Mouse (Mus musculus) stomach, postnatal 0 days (tissue): Measurements from ENCODE around the gene Lgals3bp. TPM values are rescaled to one million over a fixed set of nuclear protein-coding genes. Genes with fewer than 3 reads are reported as not detected.

Experiments
- ATAC-seq: fragments of 200-750 bp; cut with Nextera tagmentation; 2 replicates; pipeline ENCODE4 v1.8.0; 2017; ENCODE audit not compliant: low FRiP score, low TSS enrichment
- DNase-seq: peaks from one replicate; pipeline ENCODE4 v3.0.0-alpha.2; 2016; ENCODE audit warnings: low spot score
- H3K27ac ChIP-seq: fragments of 300-500 bp; sonication (generic); replicated peaks from 2 replicates; pipeline ENCODE4 v1.5.1; 2014; ENCODE audit warnings: mild to moderate bottlenecking, control low read depth
- H3K27me3 ChIP-seq: fragments of 300-500 bp; sonication (generic); 2 replicates; pipeline ENCODE4 v1.6.1; 2014; ENCODE audit warnings: low read length; ENCODE audit not compliant: control insufficient read depth, insufficient read depth
- H3K36me3 ChIP-seq: fragments of 300-500 bp; sonication (generic); 2 replicates; pipeline ENCODE4 v1.6.1; 2014; ENCODE audit warnings: low read length, mixed read lengths; ENCODE audit not compliant: control insufficient read depth, insufficient read depth
- H3K4me1 ChIP-seq: fragments of 300-500 bp; sonication (generic); replicated peaks from 2 replicates; pipeline ENCODE4 v1.6.1; 2014; ENCODE audit warnings: antibody characterized with exemption; ENCODE audit not compliant: control insufficient read depth, insufficient read depth
- H3K4me2 ChIP-seq: fragments of 300-500 bp; sonication (generic); replicated peaks from 2 replicates; pipeline ENCODE4 v1.6.1; 2014; ENCODE audit warnings: low read depth, mild to moderate bottlenecking, control low read depth, moderate library complexity
- H3K4me3 ChIP-seq: fragments of 300-500 bp; sonication (generic); 2 replicates; pipeline ENCODE4 v1.5.1; 2014; ENCODE audit warnings: low read depth, low read length, control low read depth
- H3K9ac ChIP-seq: fragments of 300-500 bp; sonication (generic); 2 replicates; pipeline ENCODE4 v1.6.1; 2014; ENCODE audit warnings: mild to moderate bottlenecking, low read length, control low read depth, mixed read lengths
- H3K9me3 ChIP-seq: fragments of 300-500 bp; sonication (generic); 2 replicates; pipeline ENCODE4 v1.6.1; 2016; ENCODE audit warnings: low read length; ENCODE audit not compliant: control insufficient read depth
- CTCF ChIP-seq: IDR thresholded peaks from 2 replicates; pipeline ENCODE4 v1.5.1; 2016; ENCODE audit warnings: antibody characterized with exemption, low read depth, mild to moderate bottlenecking, moderate library complexity
- EP300 ChIP-seq: optimal IDR thresholded peaks from 2 replicates; pipeline ENCODE3; 2016; ENCODE audit warnings: antibody characterized with exemption
- WGBS: fragments of 180-500 bp; shearing (Covaris S2); extraction: QIAGEN DNeasy Blood & Tissue Kit; methylation state at CpG from one replicate; pipeline ENCODE4 v1.1.7; 2014; 5-methylcytosine and 5-hydroxymethylcytosine counted together
- polyA plus RNA-seq: library from polyadenylated mRNA; unstranded; fragments of >200 nt; fragmentation: Nextera tagmentation; extraction: Ambion mirVana; gene quantifications from 2 replicates; pipeline ENCODE4 v1.2.1, GENCODE M21; 2015

Gene Lgals3bp
- polyA plus RNA-seq, 1 experiment from 2014 or later = 142 TPM

- DNase-seq (no peak), ATAC-seq (no peak)
- Histone ChIP-seq H3K27me3 (no peaks in the 10 kb centered on the region), H3K4me1 (peaks cover 23% of the 10 kb centered on the region), H3K36me3 (no peaks in the 10 kb centered on the region), H3K27ac (peak overlapping the region; percentile 88; the same call in 1 of the 2 replicates), H3K4me3 (no peak overlapping the region), H3K9ac (peak overlapping the region; percentile 48), H3K4me2 (no peak overlapping the region), H3K9me3 (no peaks in the 10 kb centered on the region)
- 87% methylated on average over 4 of the region's 4 CpGs for WGBS
- no peak for TF ChIP-seq CTCF
- TF ChIP-seq EP300 = no peak
Observed at GRCm38 (mm10) chr11:118364021-118364420, 37.9 kb downstream of the Lgals3bp start.

- 7% methylated on average over 8 of the region's 8 CpGs for WGBS
- Histone ChIP-seq H3K4me2 (peak overlapping the region; percentile 29; the same call in 1 of the 2 replicates), H3K9me3 (no peaks in the 10 kb centered on the region), H3K4me3 (no peak overlapping the region), H3K27me3 (no peaks in the 10 kb centered on the region), H3K36me3 (no peaks in the 10 kb centered on the region), H3K4me1 (peaks cover 23% of the 10 kb centered on the region), H3K9ac (peak overlapping the region; percentile 48), H3K27ac (peak overlapping the region; percentile 88)
- DNase-seq (peak; percentile 55), ATAC-seq (peak; percentile 80)
- TF ChIP-seq CTCF (no peak), EP300 (no peak)
Observed at GRCm38 (mm10) chr11:118362971-118363518, 38.8 kb downstream of the Lgals3bp start.

DNA sequence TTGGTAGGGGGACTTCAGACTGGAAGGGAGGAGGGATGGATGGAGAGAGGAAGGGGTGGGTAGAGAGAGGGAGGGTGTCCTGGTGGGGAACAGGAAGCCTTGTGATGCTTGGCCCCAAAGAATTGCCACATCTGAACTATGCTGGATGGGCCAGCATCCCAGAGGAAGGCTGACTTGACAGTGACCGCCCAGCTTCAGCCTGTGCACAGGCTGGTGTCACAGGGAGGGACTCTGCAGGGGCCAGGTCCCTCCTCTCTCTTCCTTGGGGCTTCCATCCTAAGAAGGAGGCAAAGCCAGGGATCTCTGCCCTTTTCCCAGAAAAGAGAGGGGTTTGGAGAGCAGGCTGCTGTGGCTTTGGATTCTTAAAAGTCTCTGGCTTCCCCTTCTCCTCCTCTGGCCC is 39.4 kb downstream of the Lgals3bp start:
- ATAC-seq (peak; percentile 21; the same call in 1 of the 2 replicates), DNase-seq (no peak)
- TF ChIP-seq CTCF (no peak), EP300 (no peak)
- 50% methylated on average over 1 of the region's 1 CpGs for WGBS
- H3K9ac ChIP-seq = peak overlapping the region; percentile 48; the same call in 1 of the 2 replicates
- peaks cover 23% of the 10 kb centered on the region for H3K4me1 ChIP-seq
- H3K9me3 ChIP-seq = no peaks in the 10 kb centered on the region
- H3K36me3 ChIP-seq = no peaks in the 10 kb centered on the region
- no peak overlapping the region for H3K4me3 ChIP-seq
- H3K27me3 ChIP-seq = no peaks in the 10 kb centered on the region
- H3K27ac ChIP-seq = peak overlapping the region; percentile 88
- peak overlapping the region; percentile 29; the same call in 1 of the 2 replicates for H3K4me2 ChIP-seq

- Histone ChIP-seq H3K27me3 (no peaks in the 10 kb centered on the region), H3K4me2 (no peak overlapping the region; the same call in 1 of the 2 replicates)
- 20% methylated on average over 10 of the region's 10 CpGs for WGBS
Observed at GRCm38 (mm10) chr11:118360907-118361341, 41.0 kb downstream of the Lgals3bp start.

GRCm38 (mm10) chr11:118360491-118360890 is 41.4 kb downstream of the Lgals3bp start:
- H3K4me3 ChIP-seq = no peak overlapping the region
- peak overlapping the region; percentile 71 for H3K27ac ChIP-seq
- H3K27me3 ChIP-seq = no peaks in the 10 kb centered on the region
- 46% methylated on average over 7 of the region's 7 CpGs for WGBS
- TF ChIP-seq EP300 (no peak), CTCF (no peak)
- no peaks in the 10 kb centered on the region for H3K9me3 ChIP-seq
- peak; percentile 50; the same call in 1 of the 2 replicates for ATAC-seq
- peaks cover 25% of the 10 kb centered on the region for H3K4me1 ChIP-seq
- no peaks in the 10 kb centered on the region for H3K36me3 ChIP-seq
- H3K9ac ChIP-seq = no peak overlapping the region
- no peak overlapping the region; the same call in 1 of the 2 replicates for H3K4me2 ChIP-seq
- DNase-seq = peak; percentile 42

More at GRCm38 (mm10) chr11:118360907-118361341, 41.0 kb downstream of the Lgals3bp start:
- Histone ChIP-seq H3K27ac (peak overlapping the region; percentile 71), H3K9me3 (no peaks in the 10 kb centered on the region), H3K4me3 (no peak overlapping the region), H3K9ac (no peak overlapping the region), H3K4me1 (peaks cover 23% of the 10 kb centered on the region), H3K36me3 (no peaks in the 10 kb centered on the region)
- ATAC-seq (peak; percentile 25; the same call in 1 of the 2 replicates), DNase-seq (peak; percentile 53)
- TF ChIP-seq CTCF (peak; percentile 24), EP300 (no peak)

GRCm38 (mm10) chr11:118355640-118356039 is 46.3 kb downstream of the Lgals3bp start, which contains the start of gene Timp2:
Gene Timp2, minus strand, starts transcription at chr11:118355740.
- Histone ChIP-seq H3K27ac (peak within 1 kb of the TSS; percentile 94), H3K27me3 (no peaks in the 10 kb centered on the region), H3K4me2 (peak within 1 kb of the TSS; percentile 89), H3K9me3 (no peaks in the 10 kb centered on the region), H3K4me3 (peak within 1 kb of the TSS; percentile 80), H3K4me1 (peaks cover 8% of the 10 kb centered on the region), H3K36me3 (no peaks in the 10 kb centered on the region), H3K9ac (peak within 1 kb of the TSS; percentile 95)
- ATAC-seq = peak; percentile 2; the same call in 1 of the 2 replicates
- DNase-seq = no peak
- 38% methylated on average over 6 of the region's 6 CpGs for WGBS
- TF ChIP-seq CTCF (no peak), EP300 (no peak)
